Mouse (Mus musculus): ENCODE results near the gene Rmnd5a.

Gene Rmnd5a

DNA sequence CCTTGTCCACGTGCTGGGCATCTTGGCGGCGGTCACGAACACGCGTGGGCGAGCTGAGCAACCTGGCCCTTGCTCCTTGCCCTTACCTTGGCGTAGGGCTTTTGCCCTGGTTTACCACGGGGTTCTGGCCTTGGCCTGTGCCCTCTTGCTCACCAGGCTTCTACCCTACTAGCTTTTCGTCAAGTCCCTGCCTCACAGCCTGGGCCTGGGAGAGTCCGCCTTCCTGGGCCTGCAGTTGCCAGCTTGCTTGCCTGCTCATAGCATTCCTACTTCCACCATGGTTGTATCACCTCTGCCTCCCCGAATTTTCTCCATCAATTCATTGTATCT, 779 bp upstream of the Rmnd5a start:
- no peak for DNase-seq (ENCODE audit: low spot score)

DNA sequence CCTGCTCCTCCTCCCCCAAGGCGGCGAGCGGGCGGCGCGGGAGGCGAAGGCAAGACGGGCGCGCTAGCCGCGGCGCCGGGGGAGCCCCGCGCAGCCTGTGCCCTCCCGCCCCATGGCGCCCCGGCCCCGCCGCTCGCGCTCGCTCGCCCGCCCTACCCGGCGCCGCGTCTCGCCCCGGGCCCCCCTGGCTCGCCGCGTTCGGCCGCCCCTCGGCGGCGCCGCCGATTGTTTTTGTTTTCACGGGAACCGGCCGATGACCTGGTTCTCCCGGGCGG, 283 bp downstream of the Rmnd5a start:
- DNase-seq (ENCODE audit: low spot score), result no peak

DNA sequence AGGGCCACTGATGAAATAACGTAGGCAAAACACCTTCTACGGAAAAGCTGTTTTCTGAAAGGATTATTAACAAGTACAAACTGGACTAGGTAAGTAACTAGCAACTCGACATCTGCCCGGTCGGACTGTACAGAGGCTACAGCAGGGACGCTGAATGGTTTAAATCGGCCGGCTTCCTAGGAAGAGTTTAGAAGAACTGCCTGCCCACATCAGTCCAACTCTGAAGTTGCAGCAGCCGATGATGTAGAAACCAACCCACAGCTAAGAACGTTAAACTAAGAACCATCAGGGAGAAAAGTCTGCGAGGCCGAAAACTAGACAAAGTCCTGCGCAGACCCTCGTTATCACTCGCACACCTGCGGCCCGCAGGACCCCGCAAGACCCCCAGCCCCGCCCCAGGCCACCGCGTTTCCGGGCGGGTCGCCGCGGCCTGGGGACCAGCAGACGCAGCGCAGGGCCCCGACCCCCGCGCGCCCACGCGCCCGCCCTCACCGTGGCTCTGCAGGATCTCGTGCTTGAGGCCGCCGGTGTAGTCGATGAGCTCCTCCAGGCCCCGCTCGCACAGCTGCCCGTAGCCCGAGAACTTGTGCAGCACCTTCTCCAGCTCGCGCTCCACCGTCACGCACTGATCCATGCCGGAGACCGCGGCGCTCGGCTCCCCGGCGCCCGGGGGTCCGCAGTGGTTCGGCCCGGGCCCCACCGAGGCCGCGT, 776 bp downstream of the Rmnd5a start:
- DNase-seq (ENCODE audit: low spot score), result peak; percentile 75

DNA sequence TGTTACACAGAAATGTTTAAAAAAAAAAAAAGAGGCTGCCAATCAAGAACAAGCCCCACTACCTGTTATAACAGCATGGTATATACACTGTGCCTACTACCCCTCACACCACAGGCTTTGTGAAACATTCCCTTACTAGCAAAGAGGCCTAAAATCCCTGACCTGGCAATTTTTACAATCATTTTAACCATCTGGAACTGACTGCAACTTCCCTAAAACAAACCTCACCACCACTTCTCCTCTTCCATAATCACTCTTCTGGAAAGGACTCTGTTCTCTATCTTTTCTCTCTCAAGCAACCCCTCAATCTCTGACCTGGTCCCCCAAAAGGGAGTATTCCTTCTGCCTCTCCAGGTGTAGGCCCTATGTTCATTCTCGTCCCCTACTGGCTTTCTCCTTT, 2.4 kb downstream of the Rmnd5a start:
- DNase-seq (ENCODE audit: low spot score), result no peak

DNA sequence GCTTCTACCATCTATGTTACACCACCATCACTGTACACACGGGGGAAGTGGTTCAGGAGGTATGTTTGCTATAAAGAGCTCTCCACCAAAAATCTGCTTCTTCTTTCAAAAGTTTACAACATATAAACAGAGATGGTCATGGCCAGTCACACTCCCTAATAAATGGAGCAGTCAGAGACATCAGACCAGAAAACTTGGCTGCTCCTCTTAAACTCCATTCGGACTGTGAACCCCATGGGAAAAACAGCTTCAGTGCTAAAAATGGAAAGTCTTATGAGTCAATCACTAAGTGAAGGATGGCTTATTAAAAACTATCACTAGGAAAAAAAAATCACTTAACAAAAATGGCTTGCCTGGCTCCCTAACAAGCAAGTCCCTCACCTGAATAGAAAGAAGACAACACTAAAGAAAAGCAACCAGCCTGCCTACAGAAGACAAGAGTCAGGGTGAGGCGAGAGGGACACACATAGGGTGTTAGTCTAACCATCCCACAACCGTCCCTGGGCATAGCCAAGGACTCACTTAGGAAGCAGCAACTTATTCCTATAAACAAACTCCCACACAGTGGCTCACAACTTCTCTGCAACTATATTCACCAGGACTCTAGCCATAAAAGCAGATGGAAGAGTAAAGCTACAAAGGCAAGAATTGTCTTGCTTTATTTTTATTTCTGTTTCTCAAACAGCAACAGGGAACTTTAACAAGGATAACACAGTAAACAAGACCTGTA, 12.3 kb downstream of the Rmnd5a start:
- no peak for DNase-seq (ENCODE audit: low spot score)

DNA sequence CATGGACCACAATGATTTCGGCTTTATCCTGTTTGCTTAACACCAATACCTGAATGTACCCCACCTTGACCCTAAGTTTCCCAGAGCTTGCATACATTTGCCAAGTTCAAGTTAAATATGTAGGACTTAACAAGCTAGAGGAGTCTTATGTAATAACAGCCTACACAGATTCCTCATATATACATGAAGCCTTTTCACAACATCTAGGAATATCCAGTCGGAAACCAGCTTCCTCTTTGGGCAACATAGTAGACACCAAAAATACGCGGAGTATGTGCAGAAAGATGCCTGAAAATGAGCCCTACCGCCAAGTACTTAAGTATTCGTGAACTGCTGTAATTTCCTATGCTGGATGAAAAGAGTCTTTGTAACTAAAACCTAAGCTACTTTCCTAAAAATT, 14.8 kb downstream of the Rmnd5a start:
- no peak for DNase-seq (ENCODE audit: low spot score)

DNA sequence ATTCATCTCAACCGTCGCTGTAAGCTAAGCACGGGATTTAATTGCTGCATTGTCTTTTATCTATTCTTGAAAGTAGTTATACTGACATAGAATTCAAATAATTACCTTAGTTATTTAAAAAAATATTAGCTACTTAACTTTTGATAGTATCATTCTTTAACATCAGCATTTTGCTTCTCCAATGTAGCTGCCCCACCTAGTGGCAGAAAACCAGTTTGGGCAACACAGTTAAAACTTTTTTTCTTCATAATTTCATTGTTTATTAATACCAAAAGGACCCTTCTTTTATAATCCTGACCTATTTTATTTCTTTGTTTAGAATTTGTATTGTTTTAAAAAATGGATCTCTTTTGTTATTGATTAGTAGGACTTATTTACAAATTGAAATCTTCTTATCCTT, 17.3 kb downstream of the Rmnd5a start:
- DNase-seq (ENCODE audit: low spot score), result peak; percentile 55

DNA sequence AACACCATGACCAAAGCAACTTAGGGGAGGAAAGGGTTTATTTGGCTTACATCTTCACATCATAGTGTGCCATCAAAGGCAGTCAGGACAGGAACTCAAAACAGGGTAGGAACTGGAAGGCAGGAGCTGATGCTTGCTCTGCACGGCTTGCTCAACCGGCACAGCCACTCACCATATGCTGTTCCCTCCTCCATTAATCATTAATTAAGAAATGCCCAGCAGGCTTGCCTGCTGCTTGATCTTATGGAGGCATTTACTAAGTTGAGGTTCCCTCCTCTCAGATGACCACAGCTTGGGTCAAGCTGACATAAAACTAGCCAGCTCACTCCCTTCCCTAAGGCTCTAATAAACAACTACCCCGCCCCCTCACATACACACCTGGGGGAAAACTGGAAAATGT, 18.3 kb downstream of the Rmnd5a start:
- DNase-seq (ENCODE audit: low spot score), result no peak

DNA sequence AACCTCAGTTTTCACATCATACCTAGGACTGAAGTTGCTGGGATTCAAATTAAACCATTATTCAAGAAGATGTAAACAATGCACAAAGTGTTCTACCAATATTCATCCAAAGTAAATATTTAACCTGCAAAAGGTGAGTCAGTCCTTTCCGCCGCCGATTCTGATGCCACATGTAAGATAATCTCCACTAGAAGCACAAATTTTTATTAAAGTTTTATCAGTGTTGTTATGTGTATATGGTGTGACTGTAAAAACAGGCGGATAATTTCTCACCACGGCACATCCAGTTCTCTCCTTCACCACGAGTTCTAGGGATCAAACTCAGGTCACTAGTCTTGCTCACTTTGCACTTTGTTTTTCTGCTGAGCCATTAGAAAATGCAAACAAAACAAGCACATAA, 19.6 kb downstream of the Rmnd5a start:
- DNase-seq (ENCODE audit: low spot score), result no peak

DNA sequence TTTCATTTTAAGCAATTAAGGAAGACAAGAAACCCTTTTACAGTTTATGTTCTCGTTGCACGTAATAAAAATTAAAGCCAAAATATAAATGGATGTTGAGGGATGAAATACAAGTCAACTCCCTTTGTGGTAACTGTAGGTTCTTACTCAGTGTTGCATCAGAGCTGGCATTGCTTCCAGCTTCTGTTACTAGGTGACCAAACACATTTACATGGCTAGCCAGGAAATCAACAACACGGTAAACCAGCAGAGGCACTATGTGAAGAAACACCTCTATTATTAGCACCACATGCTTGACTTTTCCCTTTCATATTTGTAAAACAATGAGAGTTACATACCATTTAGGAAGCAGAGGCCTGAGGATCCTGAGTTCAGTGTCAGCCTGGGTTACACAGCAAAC, 21.6 kb downstream of the Rmnd5a start:
- no peak for DNase-seq (ENCODE audit: low spot score)

DNA sequence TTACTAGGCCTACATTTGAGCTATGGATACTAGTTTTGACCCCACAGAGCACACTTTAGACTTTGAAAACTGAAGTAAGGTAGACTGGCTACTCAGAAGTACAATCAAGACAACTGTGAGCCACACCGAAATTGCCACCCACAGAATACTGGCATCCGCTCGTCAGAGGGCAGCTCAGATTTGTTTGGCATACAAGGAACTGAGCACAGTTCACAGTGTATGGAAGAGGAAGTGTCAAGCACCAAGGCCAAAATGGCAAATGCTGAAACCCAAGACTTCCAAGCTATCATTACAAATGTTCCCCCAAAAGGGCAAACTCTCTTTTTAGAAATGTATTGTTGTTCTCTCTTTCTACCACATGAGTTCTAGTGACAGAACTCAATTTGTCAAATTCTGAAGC, 25.0 kb downstream of the Rmnd5a start:
- no peak for DNase-seq (ENCODE audit: low spot score)

DNA sequence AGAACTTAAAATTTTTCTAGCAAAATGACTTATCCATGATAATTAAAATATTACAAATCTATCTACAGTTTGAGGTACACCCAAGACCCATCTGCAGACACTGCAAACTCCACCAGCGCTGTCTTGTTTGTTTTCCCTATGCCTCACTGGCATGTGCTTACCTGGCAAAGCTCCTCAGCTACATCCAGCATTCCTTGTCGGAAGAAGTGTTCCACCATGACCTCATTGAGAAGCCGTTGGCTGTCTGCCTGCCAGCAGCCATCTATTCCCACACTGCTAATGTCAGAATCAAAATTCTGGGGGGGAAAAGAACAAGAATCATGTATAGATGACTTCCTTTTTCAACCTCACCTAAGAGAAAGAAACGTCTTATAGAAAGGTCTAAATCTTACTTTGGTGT, 25.8 kb downstream of the Rmnd5a start:
- no peak for DNase-seq (ENCODE audit: low spot score)

DNA sequence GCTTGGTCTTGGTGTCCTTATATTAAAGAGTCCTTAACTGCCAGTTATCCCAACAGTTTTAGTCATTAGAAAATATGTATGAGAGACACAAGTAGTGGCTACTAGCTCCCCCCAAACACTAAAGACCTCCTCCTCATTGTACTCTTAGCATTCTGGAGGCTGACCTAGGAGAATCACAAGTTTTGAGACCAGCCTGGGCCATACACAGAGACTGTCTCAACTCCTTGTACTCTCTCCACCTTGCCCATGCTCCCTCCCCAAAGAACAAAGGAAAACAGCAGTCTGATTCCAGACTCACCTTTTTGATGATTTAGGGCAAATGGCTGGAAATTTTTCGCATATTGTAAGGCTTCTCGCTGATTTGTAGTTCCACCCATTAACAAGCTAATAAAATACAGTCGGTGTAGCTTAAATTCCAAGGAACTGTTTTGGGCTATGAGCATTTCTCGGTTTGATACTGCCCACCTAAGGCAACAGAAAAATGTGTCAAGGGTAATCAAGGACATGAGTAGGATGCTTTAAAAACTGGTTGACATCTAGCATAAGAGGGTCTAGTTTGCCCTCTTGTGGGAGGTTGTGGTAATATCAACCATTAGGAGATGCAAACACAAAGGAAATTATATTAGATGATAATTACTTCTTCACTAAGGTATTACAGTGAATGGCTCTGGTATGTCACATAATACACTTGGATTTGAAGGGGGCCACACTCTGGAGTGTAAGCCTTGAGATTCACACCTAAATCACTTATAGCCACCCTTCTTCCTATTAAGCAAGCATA, 41.4 kb downstream of the Rmnd5a start:
- DNase-seq (ENCODE audit: low spot score), result no peak

DNA sequence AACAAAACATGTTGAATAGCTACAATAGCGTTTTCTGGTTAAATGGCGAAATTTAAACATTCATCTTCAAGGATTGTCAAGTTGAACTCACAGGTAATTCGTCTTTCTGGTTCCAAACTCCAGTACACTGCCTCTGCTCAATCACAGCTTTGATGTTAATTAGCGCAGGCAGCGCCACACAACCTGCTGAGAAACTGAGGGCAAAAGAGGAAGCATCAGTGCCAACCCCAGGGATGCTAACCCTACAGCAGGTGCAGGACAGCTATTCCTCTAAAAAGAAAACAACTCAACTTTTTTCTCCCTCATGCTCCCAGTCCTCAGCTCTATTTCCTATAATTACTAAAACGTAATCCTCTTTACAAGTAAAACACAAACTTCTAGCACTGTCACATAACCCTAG, 43.7 kb downstream of the Rmnd5a start:
- DNase-seq (ENCODE audit: low spot score), result no peak

DNA sequence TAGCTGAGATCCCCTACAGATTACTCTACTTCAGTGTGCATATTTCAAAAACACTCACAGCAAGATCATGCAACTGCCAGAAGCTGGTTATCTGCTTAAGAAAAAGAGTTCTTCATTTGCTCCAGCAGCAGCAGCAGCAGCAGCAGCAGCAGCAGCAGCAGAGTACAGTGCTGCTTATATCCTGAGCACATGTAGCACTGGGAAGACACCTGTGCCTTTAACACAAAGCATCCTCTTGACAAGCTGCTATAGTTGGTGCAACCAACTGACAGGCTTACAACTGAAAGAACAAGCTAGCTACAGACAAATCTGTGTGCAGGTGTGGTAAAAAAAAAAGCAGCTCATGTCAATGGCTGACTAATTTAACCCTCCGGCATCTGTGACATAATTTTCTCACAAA, 44.4 kb downstream of the Rmnd5a start:
- no peak for DNase-seq (ENCODE audit: low spot score)

DNA sequence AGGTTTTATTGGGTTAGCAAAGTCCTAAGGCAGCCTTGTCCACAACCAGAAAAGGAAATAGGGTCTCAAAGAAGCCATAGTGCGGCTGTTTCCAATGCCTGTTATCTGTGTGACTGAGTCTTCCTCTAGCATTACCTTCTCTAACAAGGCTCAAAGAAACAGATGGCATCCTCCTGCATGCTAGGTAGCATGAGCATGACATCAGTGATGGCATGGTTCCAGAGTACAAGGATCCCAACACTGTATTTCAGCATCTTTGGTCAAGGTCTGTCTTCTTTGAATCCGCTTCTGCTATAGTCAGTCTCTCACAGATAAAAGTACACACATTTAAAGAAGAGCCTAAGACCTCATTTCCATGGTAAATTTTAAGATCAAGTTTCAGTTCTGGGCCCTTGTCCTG, 49.9 kb downstream of the Rmnd5a start:
- DNase-seq (ENCODE audit: low spot score), result no peak

DNA sequence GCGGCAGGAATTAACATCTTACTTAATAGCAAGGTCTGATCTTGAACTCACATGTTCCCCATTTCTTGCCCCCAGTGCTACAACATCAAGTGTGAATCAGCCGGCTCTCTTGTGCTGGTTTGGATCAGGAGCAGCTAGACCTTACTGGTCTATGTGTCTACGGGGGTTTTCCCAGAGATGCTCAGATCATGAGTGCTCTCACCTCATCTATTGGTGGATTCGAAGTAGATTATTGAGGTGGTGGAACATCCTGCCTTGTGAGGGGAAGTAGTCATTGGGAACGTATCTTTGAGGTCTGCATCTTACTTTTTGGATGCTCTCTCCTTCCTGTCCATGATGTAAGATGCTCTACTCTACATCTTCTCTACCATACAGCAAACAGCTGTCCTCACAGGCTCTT, 58.8 kb downstream of the Rmnd5a start:
- DNase-seq (ENCODE audit: low spot score), result no peak

DNA sequence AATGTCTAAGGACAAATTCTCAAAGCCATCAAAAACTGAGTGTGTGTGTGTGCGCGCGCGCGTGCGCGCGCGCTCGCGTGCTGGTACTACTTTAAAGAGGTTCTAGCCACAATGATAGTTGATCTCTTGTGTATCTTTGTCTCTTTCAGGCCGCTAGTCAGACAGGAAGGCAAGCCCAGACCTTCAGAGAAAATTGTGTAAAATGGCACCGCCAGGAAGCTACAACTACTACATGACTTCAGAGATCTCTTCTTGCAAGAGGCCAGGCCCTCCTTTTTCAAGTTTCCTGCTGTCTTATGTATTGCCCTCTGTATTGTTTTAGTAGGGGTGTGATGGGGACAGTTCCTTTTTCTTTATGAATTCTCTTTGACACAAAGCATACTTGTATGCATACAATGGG, 63.7 kb downstream of the Rmnd5a start:
- DNase-seq (ENCODE audit: low spot score), result no peak

DNA sequence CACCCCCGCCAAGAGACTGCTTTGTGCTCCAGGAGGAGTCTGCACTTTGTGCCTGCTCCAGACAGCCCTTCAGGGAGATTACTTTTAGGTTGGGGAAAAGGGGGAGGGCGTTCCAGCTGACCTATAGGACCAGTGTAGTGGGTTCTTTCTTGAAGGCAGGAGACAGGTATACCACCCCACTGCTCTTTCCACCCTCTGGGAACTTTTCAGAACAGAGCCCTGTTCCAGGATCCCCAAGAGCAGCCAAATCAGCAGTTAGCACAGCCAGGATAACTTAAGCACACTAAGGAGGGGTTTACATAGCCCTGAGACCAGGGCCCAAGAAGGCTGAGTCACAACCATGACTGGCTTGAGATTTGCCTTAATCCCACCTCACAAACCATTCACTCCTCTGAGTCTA, 65.5 kb downstream of the Rmnd5a start:
- DNase-seq (ENCODE audit: low spot score), result no peak

DNA sequence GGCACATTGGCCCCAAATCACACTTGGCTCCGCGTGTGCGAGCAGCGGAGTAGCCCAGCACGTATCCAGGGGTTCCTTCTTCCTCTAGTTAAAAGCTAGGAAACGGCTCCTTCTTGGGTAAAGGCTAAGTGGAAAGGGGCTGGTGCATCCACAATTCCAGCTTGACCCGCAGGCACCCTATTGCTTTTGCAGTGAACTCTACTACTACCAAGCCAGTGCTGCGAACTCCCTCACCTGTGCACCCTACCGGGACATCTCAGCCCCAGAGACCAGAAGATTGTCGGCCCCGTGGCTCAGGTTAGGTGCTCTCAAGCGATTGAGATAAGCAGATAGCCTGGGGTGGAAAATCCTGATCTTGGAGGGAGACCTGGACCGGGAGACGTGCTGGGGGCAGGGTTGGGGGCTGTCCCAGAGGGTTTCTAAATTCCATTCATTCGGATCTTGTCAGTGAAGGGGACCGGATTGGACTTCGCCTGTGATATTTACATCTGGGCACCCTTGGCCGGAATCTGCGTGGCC, 66.1 kb downstream of the Rmnd5a start:
- DNase-seq (ENCODE audit: low spot score), result no peak

DNA sequence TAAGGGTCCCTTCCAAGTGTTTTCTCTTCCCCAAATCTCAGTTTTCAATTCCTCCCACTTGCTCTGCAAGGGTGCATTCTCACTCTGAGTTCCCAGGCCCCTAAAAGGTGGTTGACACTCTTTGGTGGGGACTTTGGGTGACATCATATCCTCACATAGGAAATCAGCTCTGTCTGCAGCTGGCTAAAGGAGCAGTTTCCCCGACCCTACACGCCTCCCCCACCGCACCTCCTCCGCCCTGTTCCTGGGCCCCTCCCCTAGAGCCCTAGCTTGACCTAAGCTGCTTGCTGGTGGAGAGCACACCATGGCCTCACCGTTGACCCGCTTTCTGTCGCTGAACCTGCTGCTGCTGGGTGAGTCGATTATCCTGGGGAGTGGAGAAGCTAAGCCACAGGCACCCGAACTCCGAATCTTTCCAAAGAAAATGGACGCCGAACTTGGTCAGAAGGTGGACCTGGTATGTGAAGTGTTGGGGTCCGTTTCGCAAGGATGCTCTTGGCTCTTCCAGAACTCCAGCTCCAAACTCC, 67.1 kb downstream of the Rmnd5a start, which contains the start of gene Cd8a:
Cd8a (plus strand) TSS at position 179 of the 527 bp plus-strand sequence.
- DNase-seq (ENCODE audit: low spot score), result no peak

DNA sequence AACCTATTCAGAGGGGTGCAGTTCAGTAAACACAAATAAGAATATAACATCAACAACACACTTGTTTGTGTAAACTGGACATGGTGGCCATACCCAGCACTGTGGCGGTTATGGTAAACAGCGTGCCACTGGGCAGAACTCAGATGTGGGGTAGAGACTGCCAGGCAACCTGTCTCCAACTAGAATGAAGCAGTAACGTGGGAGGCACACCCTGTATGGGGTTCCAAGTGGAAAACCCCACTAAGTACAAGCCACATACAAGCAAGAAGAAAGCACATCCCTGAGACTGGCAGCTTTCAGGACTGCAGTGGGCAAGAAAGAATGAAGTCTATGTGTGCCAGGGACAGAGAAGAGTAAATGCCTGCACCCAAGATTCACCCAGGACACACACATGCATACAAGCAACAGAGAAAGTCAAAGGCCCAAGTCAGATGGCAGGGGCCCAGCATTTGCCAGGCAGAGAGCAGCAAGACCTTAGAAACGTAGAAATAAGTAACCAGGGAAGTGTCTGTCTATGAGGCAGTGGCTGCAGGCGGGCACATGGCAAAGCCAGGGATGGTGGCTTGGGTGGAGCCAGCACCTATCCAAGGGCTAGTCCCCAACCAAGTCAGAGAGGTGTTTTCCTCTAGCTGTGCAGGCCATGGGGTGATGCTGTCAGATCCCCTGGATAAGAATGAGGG, 68.3 kb downstream of the Rmnd5a start:
- DNase-seq (ENCODE audit: low spot score), result no peak
